Mouse (Mus musculus): ENCODE data around the gene Asb7. TPM values are rescaled to one million over a fixed set of nuclear protein-coding genes. Genes with fewer than 3 reads are reported as not detected.

The Asb7 gene
- total RNA-seq, 2 experiments from 2014 or later: 18.6 to 19.8 TPM

DNA sequence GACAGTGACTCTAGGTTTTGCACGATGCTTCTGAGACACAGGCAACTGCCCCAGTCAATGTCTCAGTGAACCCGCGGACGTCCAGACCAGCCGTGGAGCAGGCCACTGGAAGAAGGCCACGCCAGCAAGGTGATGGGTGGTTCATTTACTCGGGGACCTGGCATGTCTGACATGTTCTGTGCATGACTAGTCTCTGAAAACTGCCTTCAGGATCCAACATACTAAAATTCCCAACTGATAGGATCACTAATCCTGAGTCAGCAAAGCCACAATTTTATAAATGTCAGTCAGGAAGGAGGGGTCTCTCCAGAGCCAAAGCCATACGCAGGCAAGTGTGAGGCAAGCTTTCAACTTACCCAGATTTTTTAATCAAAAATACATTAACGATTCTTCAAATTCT, 35.8 kb downstream of the Asb7 start:
- no peak for DNase-seq

GRCm38 (mm10) chr7:66652216-66652615, 37.2 kb downstream of the Asb7 start:
- DNase-seq: no peak

GRCm38 (mm10) chr7:66650883-66651282, 38.5 kb downstream of the Asb7 start:
- no peak for DNase-seq

GRCm38 (mm10) chr7:66649181-66649580, 40.2 kb downstream of the Asb7 start:
- no peak for DNase-seq

DNA sequence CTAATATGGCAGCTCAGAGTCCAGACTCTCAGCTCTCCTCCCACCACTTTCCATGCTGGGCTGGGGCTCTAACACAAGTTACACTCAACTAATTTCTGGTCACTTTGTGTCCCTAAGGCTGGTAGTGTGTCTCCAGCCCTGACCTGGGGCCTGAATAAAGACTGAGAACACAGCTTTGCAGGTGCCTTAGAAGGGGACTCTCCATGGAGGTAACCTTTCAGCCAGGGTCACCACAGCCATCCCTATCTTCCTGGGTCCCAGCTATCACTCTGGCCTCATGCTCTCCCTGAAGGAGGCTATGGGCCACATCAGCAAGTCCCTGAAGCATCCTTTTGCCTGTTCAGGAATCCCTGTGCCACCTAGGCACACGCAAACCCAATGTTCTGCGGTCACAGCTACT, 43.7 kb downstream of the Asb7 start:
- DNase-seq: no peak

DNA sequence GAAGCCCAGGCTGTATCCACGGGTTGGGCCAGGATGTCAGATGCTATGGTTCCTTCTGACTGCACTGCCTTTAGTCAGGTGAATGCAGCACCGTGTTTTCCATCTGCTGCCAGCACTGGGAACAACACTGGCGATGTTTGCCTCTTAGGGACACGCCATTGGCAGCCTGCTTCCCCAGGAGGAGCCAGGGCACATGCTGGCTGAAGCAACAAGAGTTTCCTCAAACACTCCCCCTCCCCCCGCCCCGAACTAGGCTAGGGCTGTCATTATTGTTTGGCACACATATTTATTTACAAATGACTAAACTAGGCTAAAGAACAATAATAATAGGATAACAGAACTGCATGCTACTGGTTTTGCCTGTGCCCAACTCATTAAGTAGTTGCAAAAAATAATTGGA, 56.0 kb downstream of the Asb7 start:
- peak; percentile 52 for DNase-seq

DNA sequence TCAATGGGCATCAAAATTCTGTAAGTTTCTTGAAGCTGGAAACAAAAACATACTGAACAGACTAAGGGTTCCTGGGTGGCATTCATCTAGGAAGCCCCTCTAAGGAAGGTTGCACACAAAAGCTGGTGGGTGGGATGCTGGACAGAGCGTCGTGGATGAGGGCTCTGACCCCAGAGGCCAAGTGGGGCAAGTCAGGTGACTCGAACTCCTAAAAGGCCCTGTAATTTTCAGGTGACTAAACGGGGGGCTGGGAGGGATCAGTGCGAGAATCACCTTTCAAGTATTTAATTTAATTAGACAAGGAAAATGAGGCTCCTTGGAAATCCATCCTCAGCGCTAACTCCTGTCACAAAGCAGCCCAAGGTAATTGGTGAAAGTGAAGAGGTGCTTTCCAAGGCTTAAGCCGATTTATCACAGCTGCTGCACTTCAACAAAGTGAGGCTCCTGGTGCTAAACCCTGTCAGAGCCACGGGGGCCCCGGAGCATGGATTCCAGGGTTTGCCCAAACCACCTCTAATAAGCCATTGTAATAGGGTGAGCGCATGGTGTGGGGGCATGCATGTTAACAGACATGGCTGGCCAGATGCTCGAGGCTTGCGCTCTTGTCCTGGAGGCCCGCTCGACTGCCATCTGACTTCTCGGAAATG, 59.1 kb downstream of the Asb7 start:
- no peak for DNase-seq

DNA sequence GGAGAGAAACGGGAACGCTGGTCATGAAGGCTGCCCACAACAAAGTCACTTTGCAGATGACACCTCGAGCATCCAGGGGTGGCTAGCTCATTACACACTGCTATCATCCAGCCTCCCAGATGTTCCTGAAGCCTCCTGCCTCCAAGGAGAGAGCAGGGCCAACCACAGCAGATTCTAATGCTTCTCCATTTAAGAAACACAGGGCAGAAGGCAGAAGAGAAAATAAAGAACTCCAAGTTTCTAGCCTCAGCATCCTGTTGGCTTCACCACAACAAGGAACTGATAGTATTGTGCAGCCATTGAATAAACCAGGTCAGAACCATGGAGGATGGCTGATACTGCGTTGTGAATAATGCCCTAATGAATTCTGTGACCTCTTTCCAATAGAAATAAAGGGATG, 60.0 kb downstream of the Asb7 start:
- no peak for DNase-seq

GRCm38 (mm10) chr7:66623436-66623835, 66.0 kb downstream of the Asb7 start:
- no peak for DNase-seq

- DNase-seq: no peak
Measured at GRCm38 (mm10) chr7:66601846-66602245, 87.5 kb downstream of the Asb7 start.

- DNase-seq: no peak
Measured at GRCm38 (mm10) chr7:66600622-66601610, 88.5 kb downstream of the Asb7 start.

DNA sequence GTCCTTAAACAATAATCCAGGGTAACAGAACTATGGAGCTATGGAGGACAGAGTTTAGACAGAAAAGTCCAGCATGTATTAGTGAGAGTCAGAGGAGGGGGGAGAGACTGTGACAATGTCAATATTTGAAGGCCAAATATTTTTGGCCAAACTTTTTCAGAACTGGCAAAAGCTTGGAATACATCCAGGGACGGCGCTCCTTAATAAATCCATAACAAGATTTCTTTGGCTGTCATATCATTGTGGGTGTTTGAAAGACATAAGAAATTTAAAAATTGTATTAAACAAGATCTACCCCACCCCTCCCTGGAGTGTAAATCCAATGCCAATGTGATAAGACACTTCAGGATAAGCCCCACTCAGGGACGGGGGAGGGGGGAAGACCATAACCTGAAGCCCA, 89.3 kb downstream of the Asb7 start:
- DNase-seq: peak; percentile 34

DNA sequence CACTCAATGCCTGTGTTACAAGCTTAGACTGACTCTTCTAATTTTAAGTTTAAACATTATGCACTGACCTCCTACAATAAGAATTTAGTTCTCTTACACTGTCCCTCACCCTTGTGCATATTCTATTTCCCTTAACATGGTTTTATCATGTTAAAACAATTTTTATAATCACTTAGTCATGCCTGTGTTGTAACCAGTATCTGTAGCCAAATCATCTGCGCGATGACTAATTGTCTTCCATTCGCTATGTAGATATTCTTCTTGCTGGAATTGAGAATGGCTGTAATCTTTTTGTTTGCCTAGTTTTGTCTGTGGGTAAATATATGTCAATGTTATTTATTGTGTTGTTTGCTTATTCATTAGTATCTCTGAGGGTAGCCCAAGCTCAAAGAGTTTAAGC, 91.5 kb downstream of the Asb7 start:
- no peak for DNase-seq

Other genes starting within 250 kb of the Asb7 start
- gene Lins1, start 293 bp upstream of the Asb7 start, total RNA-seq (2021): 1 to 10 TPM; 7.1 to 7.3 TPM
- under 1 TPM in 1 of 2 experiments, not detected in 1; 0.12 TPM for gene Cers3, start 53.9 kb upstream of the Asb7 start, total RNA-seq (2021)
- gene Adamts17, start 150.1 kb upstream of the Asb7 start, total RNA-seq (2021): 1 to 10 TPM; 5.5 to 8.6 TPM